Mouse (Mus musculus): ENCODE measurements at regions not wholly inside any gene's neighbourhood (a gene's known extent, or its start where the extent isn't known, plus 50 kb on each side); places are given as distances from the start of the nearest gene placed in this dataset.

GRCm38 (mm10) chr12:92015373-92015772, 166.4 kb upstream of the Sel1l start:
- TF ChIP-seq CTCF (IDR thresholded peaks at IDR 0.05 in 2 of 3, conservative IDR thresholded peaks at IDR 0.05 in 1 of 3; ENCODE audit: control insufficient read depth in 1 of 3, insufficient read depth in 1 of 3, low read depth in 2 of 3, low read length in 3 of 3, poor library complexity in 1 of 3, severe bottlenecking in 1 of 3) = no peak
- TF ChIP-seq GATA1 (IDR thresholded peaks at IDR 0.05; ENCODE audit: low read depth, low read length) = no peak
- no peak for TF ChIP-seq SMC3 (IDR thresholded peaks at IDR 0.05; ENCODE audit: low read depth, low read length)
- no peak for TF ChIP-seq UBTF (IDR thresholded peaks at IDR 0.05; ENCODE audit: borderline replicate concordance, insufficient read depth, low read depth, low read length)
- no peak for TF ChIP-seq TAL1 (IDR thresholded peaks at IDR 0.05; ENCODE audit: low read length)
- TF ChIP-seq ETS1 (IDR thresholded peaks at IDR 0.05; ENCODE audit: low read depth, low read length) = no peak
- no peak for TF ChIP-seq POLR2A (IDR thresholded peaks at IDR 0.05; ENCODE audit: control insufficient read depth in 1 of 2, insufficient read depth in 1 of 2, low read depth in 1 of 2, low read length in 2 of 2, poor library complexity in 1 of 2)
- no peak for TF ChIP-seq ZNF384 (IDR thresholded peaks at IDR 0.05; ENCODE audit: low read depth, low read length)
- no peak for TF ChIP-seq CHD2 (IDR thresholded peaks at IDR 0.05; ENCODE audit: low read length)
- TF ChIP-seq USF2 (IDR thresholded peaks at IDR 0.05; ENCODE audit: borderline replicate concordance in 1 of 2, insufficient read depth in 1 of 2, low read depth in 1 of 2, low read length in 2 of 2) = no peak
- no peak for TF ChIP-seq USF1 (IDR thresholded peaks at IDR 0.05; ENCODE audit: low read depth, low read length)
